Mouse (Mus musculus) heart, postnatal 0 days (tissue): ENCODE data around the gene Gm8300. TPM values are rescaled to one million over a fixed set of nuclear protein-coding genes. Genes with fewer than 3 reads are reported as not detected.
"Not testable (repeated sequence)": the region's sequence is repeated elsewhere in the genome, so short reads cannot be mapped to it uniquely, and the experiment has no call there.

ENCODE experiments used
- ATAC-seq: fragments of 200-750 bp; cut with Nextera tagmentation; 2 replicates; pipeline ENCODE4 v1.8.0; 2017; ENCODE audit warnings: low read depth, moderate number of reproducible peaks, moderate library complexity; ENCODE audit not compliant: insufficient read depth
- DNase-seq: peaks from one replicate; pipeline ENCODE4 v3.0.0-alpha.2; 2016; ENCODE audit warnings: low spot score
- H3K27ac ChIP-seq: fragments of 300-500 bp; sonication (generic); 2 replicates; pipeline ENCODE4 v1.5.1; 2014; ENCODE audit warnings: low read depth, mild to moderate bottlenecking
- H3K27me3 ChIP-seq: fragments of 300-500 bp; sonication (generic); 2 replicates; pipeline ENCODE4 v1.6.1; 2014; ENCODE audit warnings: low read length, mixed read lengths; ENCODE audit not compliant: control insufficient read depth, insufficient read depth
- H3K36me3 ChIP-seq: fragments of 300-500 bp; sonication (generic); replicated peaks from 2 replicates; pipeline ENCODE4 v1.6.1; 2014; ENCODE audit warnings: low read length, mixed read lengths; ENCODE audit not compliant: control insufficient read depth, insufficient read depth
- H3K4me1 ChIP-seq: fragments of 300-500 bp; sonication (generic); 2 replicates; pipeline ENCODE4 v1.6.1; 2014; ENCODE audit warnings: antibody characterized with exemption; ENCODE audit not compliant: control insufficient read depth, insufficient read depth
- H3K4me2 ChIP-seq: fragments of 300-500 bp; sonication (generic); 2 replicates; pipeline ENCODE4 v1.6.1; 2014; ENCODE audit warnings: low read depth, mild to moderate bottlenecking, low read length, moderate library complexity
- H3K4me3 ChIP-seq: fragments of 300-500 bp; sonication (generic); 2 replicates; pipeline ENCODE4 v1.5.1; 2014; ENCODE audit warnings: low read depth, low read length
- H3K9ac ChIP-seq: fragments of 300-500 bp; sonication (generic); replicated peaks from 2 replicates; pipeline ENCODE4 v1.6.1; 2014; ENCODE audit warnings: low read depth, low read length, mixed read lengths
- H3K9me3 ChIP-seq: fragments of 300-500 bp; sonication (generic); replicated peaks from 2 replicates; pipeline ENCODE4 v1.6.1; 2016; ENCODE audit warnings: low read length; ENCODE audit not compliant: control insufficient read depth
- CTCF ChIP-seq: IDR thresholded peaks from 2 replicates; pipeline ENCODE4 v1.5.1; 2016; ENCODE audit warnings: antibody characterized with exemption, control low read depth, low read depth
- EP300 ChIP-seq: IDR thresholded peaks from 2 replicates; pipeline ENCODE4 v1.6.1; 2016; ENCODE audit warnings: antibody characterized with exemption, low read depth
- WGBS: fragments of 180-500 bp; shearing (Covaris S2); extraction: QIAGEN DNeasy Blood & Tissue Kit; methylation state at CpG from one replicate; pipeline ENCODE4 v1.1.7; 2014; 5-methylcytosine and 5-hydroxymethylcytosine counted together
- polyA plus RNA-seq: library from polyadenylated mRNA; unstranded; fragments of >200 nt; fragmentation: Nextera tagmentation; extraction: Ambion mirVana; gene quantifications from 2 replicates; pipeline ENCODE4 v1.2.1, GENCODE M21; 2015
- total RNA-seq: library from RNA; depleted of rRNA; stranded (reverse); fragments of >200 nt; gene quantifications from 2 replicates; pipeline ENCODE4 v1.2.3, GENCODE M21; 2014; ENCODE audit warnings: low replicate concordance; rRNA removed

Gene Gm8300
- total RNA-seq, result not detected in 2 replicates
- not detected in 2 replicates for polyA plus RNA-seq

- not testable (repeated sequence) for H3K4me1 ChIP-seq, H3K4me3 ChIP-seq, DNase-seq, H3K36me3 ChIP-seq, ATAC-seq, H3K4me2 ChIP-seq, H3K27me3 ChIP-seq, H3K27ac ChIP-seq, H3K9me3 ChIP-seq, H3K9ac ChIP-seq
- 73% methylated on average over 4 of the region's 4 CpGs for WGBS
Observed at GRCm38 (mm10) chr12:87514016-87514415, at the start of gene Gm8300. Gm8300 (plus strand) TSS chr12:87514316.

GRCm38 (mm10) chr12:87464678-87465297, 49.3 kb upstream of the Gm8300 start:
- H3K27me3 ChIP-seq, result no peaks in the 10 kb centered on the region
- H3K9ac ChIP-seq, result no peak overlapping the region
- WGBS, result 81% methylated on average over 6 of the region's 6 CpGs
- H3K9me3 ChIP-seq, result no peaks in the 10 kb centered on the region
- no peak for TF ChIP-seq EP300
- no peak for TF ChIP-seq CTCF
- H3K4me2 ChIP-seq, result no peak overlapping the region
- no peak overlapping the region for H3K27ac ChIP-seq
- H3K36me3 ChIP-seq, result peaks cover 76% of the 10 kb centered on the region
- H3K4me3 ChIP-seq, result no peak overlapping the region
- no peak for DNase-seq
- ATAC-seq, result no peak
- no peaks in the 10 kb centered on the region for H3K4me1 ChIP-seq

GRCm38 (mm10) chr12:87470263-87471136, 43.6 kb upstream of the Gm8300 start:
- ATAC-seq (no peak), DNase-seq (no peak)
- Histone ChIP-seq H3K36me3 (peaks cover 26% of the 10 kb centered on the region), H3K4me3 (peak overlapping the region; percentile 68), H3K27ac (no peak overlapping the region), H3K9me3 (no peaks in the 10 kb centered on the region), H3K27me3 (no peaks in the 10 kb centered on the region), H3K4me1 (peaks cover 12% of the 10 kb centered on the region), H3K9ac (0 out of 2 replicates have a peak overlapping the region, but pooled peaks have one; percentile 90), H3K4me2 (peak overlapping the region; percentile 68)
- TF ChIP-seq EP300 (no peak), CTCF (no peak)
- WGBS, result 68% methylated on average over 7 of the region's 7 CpGs

GRCm38 (mm10) chr12:87471421-87471963, 42.6 kb upstream of the Gm8300 start:
- Histone ChIP-seq H3K4me2 (peak overlapping the region; percentile 68), H3K4me1 (peaks cover 12% of the 10 kb centered on the region), H3K9ac (peak overlapping the region; percentile 90), H3K9me3 (no peaks in the 10 kb centered on the region), H3K27me3 (no peaks in the 10 kb centered on the region), H3K27ac (peak overlapping the region; percentile 81), H3K4me3 (peak overlapping the region; percentile 68), H3K36me3 (peaks cover 20% of the 10 kb centered on the region)
- TF ChIP-seq EP300 (no peak), CTCF (no peak)
- peak; percentile 14 for DNase-seq
- ATAC-seq, result no peak
- WGBS, result under 1% methylated on average over 19 of the region's 19 CpGs

- DNase-seq (peak; percentile 91), ATAC-seq (peak; percentile 97)
- peak within 1 kb of the TSS; percentile 68 for H3K4me2 ChIP-seq
- peaks cover 12% of the 10 kb centered on the region for H3K4me1 ChIP-seq
- H3K4me3 ChIP-seq, result peak within 1 kb of the TSS; percentile 68
- WGBS, result 3% methylated on average over 45 of the region's 45 CpGs
- H3K9me3 ChIP-seq, result no peaks in the 10 kb centered on the region
- peaks cover 13% of the 10 kb centered on the region for H3K36me3 ChIP-seq
- H3K27ac ChIP-seq, result peak within 1 kb of the TSS; percentile 81
- no peaks in the 10 kb centered on the region for H3K27me3 ChIP-seq
- TF ChIP-seq EP300 (peak; percentile 87; the same call in 1 of the 2 replicates), CTCF (no peak)
- peak within 1 kb of the TSS; percentile 90 for H3K9ac ChIP-seq
Observed at GRCm38 (mm10) chr12:87471964-87472786, 41.9 kb upstream of the Gm8300 start, which contains the start of gene Snw1. Snw1 (minus strand) TSS chr12:87472274.
